Mouse (Mus musculus) liver, postnatal 0 days (tissue): ENCODE measurements around the gene Irf2bp1. TPM values are rescaled to one million over a fixed set of nuclear protein-coding genes. Genes with fewer than 3 reads are reported as not detected.

Experiments used
- ATAC-seq: fragments of 200-750 bp; cut with Nextera tagmentation; 2 replicates; pipeline ENCODE4 v1.8.0; 2017; ENCODE audit warnings: mild to moderate bottlenecking, moderate library complexity
- DNase-seq: peaks from one replicate; pipeline ENCODE4 v3.0.0-alpha.2; 2016
- H3K27ac ChIP-seq: fragments of 300-500 bp; sonication (generic); 2 replicates; pipeline ENCODE4 v1.5.1; 2014; ENCODE audit warnings: antibody characterized with exemption, moderate library complexity, mild to moderate bottlenecking, low read depth
- H3K27me3 ChIP-seq: fragments of 300-500 bp; sonication (generic); 2 replicates; pipeline ENCODE4 v1.6.1; 2014; ENCODE audit warnings: low read length, control low read depth, mixed read lengths; ENCODE audit not compliant: insufficient read depth
- H3K36me3 ChIP-seq: fragments of 300-500 bp; sonication (generic); replicated peaks from 2 replicates; pipeline ENCODE4 v1.6.1; 2014; ENCODE audit warnings: mild to moderate bottlenecking, control low read depth, low read length, moderate library complexity, mixed read lengths; ENCODE audit not compliant: insufficient read depth
- H3K4me1 ChIP-seq: fragments of 300-500 bp; sonication (generic); 2 replicates; pipeline ENCODE4 v1.6.1; 2014; ENCODE audit warnings: antibody characterized with exemption, mild to moderate bottlenecking, control low read depth; ENCODE audit not compliant: insufficient read depth
- H3K4me2 ChIP-seq: fragments of 300-500 bp; sonication (generic); 2 replicates; pipeline ENCODE4 v1.6.1; 2014; ENCODE audit warnings: low read depth, mild to moderate bottlenecking, low read length, moderate library complexity, mixed read lengths
- H3K4me3 ChIP-seq: fragments of 300-500 bp; sonication (generic); 2 replicates; pipeline ENCODE4 v1.5.1; 2014; ENCODE audit warnings: low read depth, low read length
- H3K9ac ChIP-seq: fragments of 300-500 bp; sonication (generic); replicated peaks from 2 replicates; pipeline ENCODE4 v1.6.1; 2014; ENCODE audit warnings: mild to moderate bottlenecking, moderate library complexity
- H3K9me3 ChIP-seq: fragments of 300-500 bp; sonication (generic); 2 replicates; pipeline ENCODE4 v1.6.1; 2016; ENCODE audit warnings: mild to moderate bottlenecking, control low read depth, low read length, mixed read lengths
- CTCF ChIP-seq: sonication (generic); IDR thresholded peaks from 2 replicates; pipeline ENCODE4 v1.5.1; 2016; ENCODE audit warnings: antibody characterized with exemption, low read depth
- EP300 ChIP-seq: IDR thresholded peaks from 2 replicates; pipeline ENCODE4 v1.6.1; 2016; ENCODE audit warnings: antibody characterized with exemption, low read depth, mild to moderate bottlenecking
- WGBS: fragments of 180-500 bp; shearing (Covaris S2); extraction: QIAGEN DNeasy Blood & Tissue Kit; methylation state at CpG from one replicate; pipeline ENCODE4 v1.1.7; 2014; ENCODE audit not compliant: insufficient replicate concordance; 5-methylcytosine and 5-hydroxymethylcytosine counted together
- polyA plus RNA-seq: library from polyadenylated mRNA; unstranded; fragments of >200 nt; fragmentation: Nextera tagmentation; extraction: Ambion mirVana; gene quantifications from 2 replicates; pipeline ENCODE4 v1.2.1, GENCODE M21; 2015

Irf2bp1 gene
- polyA plus RNA-seq, 1 experiment from 2014 or later: 6.3 TPM

DNA sequence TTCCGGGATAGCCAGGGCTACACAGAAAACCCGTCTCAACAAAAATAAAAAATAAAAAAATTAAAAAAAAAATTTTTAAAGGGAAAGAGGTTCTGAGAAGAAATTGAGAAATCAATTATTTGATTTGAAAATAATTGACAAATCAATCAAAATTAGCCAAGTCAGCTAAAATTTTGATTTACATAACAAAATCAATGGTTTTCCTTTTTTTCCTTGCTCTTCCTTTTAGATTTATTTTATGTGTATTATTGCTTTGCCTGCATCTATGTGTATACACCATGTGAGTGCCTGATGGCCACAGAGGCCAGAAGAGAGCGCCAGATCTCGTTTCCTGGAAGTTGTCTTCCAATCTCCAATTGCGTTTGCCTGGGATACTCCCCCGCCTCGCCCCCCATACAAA lies 14.1 kb downstream of the Irf2bp1 start:
- Histone ChIP-seq H3K9ac (no peak overlapping the region), H3K4me3 (no peak overlapping the region), H3K36me3 (peaks cover 3% of the 10 kb centered on the region; the same call in 1 of the 2 replicates), H3K27me3 (peaks cover 6% of the 10 kb centered on the region), H3K4me1 (peaks cover 8% of the 10 kb centered on the region), H3K9me3 (no peaks in the 10 kb centered on the region), H3K27ac (no peak overlapping the region), H3K4me2 (no peak overlapping the region)
- TF ChIP-seq CTCF (no peak), EP300 (no peak)
- ATAC-seq (no peak), DNase-seq (no peak)
- 83% methylated on average over 7 of the region's 7 CpGs for WGBS

DNA sequence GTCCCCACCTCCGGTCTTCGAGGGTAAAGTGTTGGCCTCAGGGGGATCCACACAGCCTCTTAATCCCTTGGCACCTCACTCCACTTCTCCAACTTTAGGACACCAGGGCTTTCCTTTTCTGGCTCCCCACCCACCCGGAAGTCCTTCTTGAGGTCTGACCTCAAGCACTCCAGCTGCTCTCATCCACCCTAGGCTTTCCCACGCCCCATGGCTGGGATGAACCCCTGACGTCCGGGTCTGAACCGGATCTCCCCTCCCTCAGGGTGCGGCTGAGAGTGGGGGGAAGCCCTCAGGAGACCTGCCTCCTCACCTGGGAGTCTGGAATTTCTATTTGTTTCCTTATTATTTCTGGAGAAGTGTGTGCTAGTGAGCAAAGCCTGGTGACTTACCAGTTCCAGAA lies 17.2 kb downstream of the Irf2bp1 start:
- Histone ChIP-seq H3K4me3 (peak overlapping the region; percentile 100), H3K4me1 (peaks cover 12% of the 10 kb centered on the region), H3K9me3 (no peaks in the 10 kb centered on the region), H3K9ac (0 out of 2 replicates have a peak overlapping the region, but pooled peaks have one; percentile 5), H3K27me3 (peaks cover 16% of the 10 kb centered on the region), H3K36me3 (no peaks in the 10 kb centered on the region), H3K4me2 (peak overlapping the region; percentile 62), H3K27ac (peak overlapping the region; percentile 17; the same call in 1 of the 2 replicates)
- no peak for TF ChIP-seq EP300
- TF ChIP-seq CTCF: no peak
- no peak for DNase-seq
- no peak for ATAC-seq
- WGBS: 7% methylated on average over 8 of the region's 8 CpGs

DNA sequence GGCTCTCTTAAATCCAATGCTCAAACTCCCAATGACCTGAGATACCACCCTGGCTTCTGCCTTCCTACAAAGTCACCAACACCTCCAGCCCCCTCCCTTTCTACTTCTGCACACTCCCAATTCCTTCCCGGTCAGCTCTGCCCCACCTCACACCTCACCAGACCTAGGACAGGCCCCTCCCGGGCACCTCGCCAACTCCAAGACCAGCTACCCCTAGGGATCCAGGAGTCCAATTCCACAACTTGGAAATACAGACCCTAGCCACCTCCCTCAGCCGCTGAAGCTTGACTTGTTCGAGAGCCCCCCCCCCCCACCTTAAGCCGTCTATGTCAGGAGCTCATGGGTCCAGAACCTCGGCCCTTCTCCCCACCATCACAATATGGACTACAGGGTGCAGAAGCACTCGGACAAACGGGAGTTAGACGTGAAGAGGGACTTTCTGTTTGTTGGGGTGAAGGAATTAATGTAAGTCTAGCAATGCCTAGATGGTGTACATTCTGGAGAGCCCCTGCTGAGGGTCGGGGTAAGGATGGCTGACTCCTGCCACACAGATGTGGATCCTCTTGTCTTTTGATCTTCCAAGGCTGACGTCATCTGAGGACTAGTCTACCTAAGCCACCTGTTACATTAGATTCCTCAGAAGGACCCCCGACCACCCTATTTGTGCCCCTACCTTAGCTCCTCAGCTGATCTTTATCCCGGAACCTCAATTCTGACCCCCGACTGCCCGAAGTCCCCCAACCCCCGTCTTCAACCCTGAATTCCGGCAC lies 18.5 kb downstream of the Irf2bp1 start:
- no peak for DNase-seq
- Histone ChIP-seq H3K36me3 (no peaks in the 10 kb centered on the region), H3K9me3 (no peaks in the 10 kb centered on the region), H3K4me3 (peak overlapping the region; percentile 100), H3K4me2 (peak overlapping the region; percentile 62), H3K27me3 (peaks cover 16% of the 10 kb centered on the region), H3K4me1 (peaks cover 19% of the 10 kb centered on the region), H3K27ac (peak overlapping the region; percentile 67), H3K9ac (peak overlapping the region; percentile 70)
- WGBS: 48% methylated on average over 18 of the region's 18 CpGs
- TF ChIP-seq CTCF (no peak), EP300 (no peak)
- ATAC-seq: no peak

DNA sequence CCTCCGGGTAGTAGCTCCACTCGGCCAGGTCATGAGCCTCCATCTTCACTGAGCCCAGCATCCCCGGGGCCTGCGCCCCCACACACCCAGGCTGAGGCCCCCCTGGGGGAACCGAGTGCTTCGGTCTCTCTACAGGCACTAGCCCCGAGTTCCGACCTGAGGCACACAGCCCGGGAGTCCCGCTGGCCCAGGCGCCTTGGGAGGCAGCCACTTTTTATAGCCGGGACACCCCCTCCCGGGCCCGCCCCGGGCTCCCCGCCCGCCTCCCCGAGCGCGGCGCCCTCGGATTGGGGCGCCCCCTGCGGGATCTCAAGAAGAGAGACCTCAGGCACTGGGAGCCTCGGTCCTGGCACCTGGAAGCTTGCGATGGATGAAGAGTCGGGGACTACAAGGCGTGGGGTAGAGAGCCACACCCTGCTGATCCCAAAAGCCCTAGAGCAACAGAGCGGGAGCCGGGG lies 19.5 kb downstream of the Irf2bp1 start, which contains the start of gene Foxa3:
Foxa3 (minus strand) TSS at position 182 of the 458 bp plus-strand sequence.
- WGBS: 2% methylated on average over 29 of the region's 30 CpGs
- TF ChIP-seq CTCF (peak; percentile 64), EP300 (no peak; the same call in 1 of the 2 replicates)
- peak within 1 kb of the TSS; percentile 97 for H3K9ac ChIP-seq
- ATAC-seq (peak; percentile 65), DNase-seq (peak; percentile 83)
- peaks cover 24% of the 10 kb centered on the region for H3K4me1 ChIP-seq
- no peaks in the 10 kb centered on the region for H3K36me3 ChIP-seq
- no peaks in the 10 kb centered on the region for H3K9me3 ChIP-seq
- H3K4me2 ChIP-seq: peak within 1 kb of the TSS; percentile 98
- peak within 1 kb of the TSS; percentile 87 for H3K27ac ChIP-seq
- peaks cover 16% of the 10 kb centered on the region for H3K27me3 ChIP-seq
- peak within 1 kb of the TSS; percentile 100 for H3K4me3 ChIP-seq

GRCm38 (mm10) chr7:19024096-19024506 lies 20.3 kb downstream of the Irf2bp1 start, which contains the start of gene Sympk:
TSS of gene Sympk (plus strand) at chr7:19024377.
- Histone ChIP-seq H3K4me3 (peak within 1 kb of the TSS; percentile 100), H3K27ac (peak within 1 kb of the TSS; percentile 87), H3K4me2 (peak within 1 kb of the TSS; percentile 98), H3K9me3 (no peaks in the 10 kb centered on the region), H3K27me3 (peaks cover 16% of the 10 kb centered on the region), H3K4me1 (peaks cover 24% of the 10 kb centered on the region), H3K36me3 (peaks cover 4% of the 10 kb centered on the region; the same call in 1 of the 2 replicates), H3K9ac (peak within 1 kb of the TSS; percentile 97)
- peak; percentile 96 for DNase-seq
- no peak for TF ChIP-seq CTCF
- no peak; the same call in 1 of the 2 replicates for TF ChIP-seq EP300
- under 1% methylated on average over 34 of the region's 50 CpGs for WGBS
- peak; percentile 91 for ATAC-seq

- Histone ChIP-seq H3K27me3 (peaks cover 16% of the 10 kb centered on the region), H3K4me3 (peak overlapping the region; percentile 100), H3K36me3 (peaks cover 10% of the 10 kb centered on the region), H3K9ac (peak overlapping the region; percentile 97), H3K9me3 (no peaks in the 10 kb centered on the region), H3K4me1 (peaks cover 24% of the 10 kb centered on the region), H3K27ac (peak overlapping the region; percentile 87), H3K4me2 (peak overlapping the region; percentile 98)
- 3% methylated on average over 32 of the region's 36 CpGs for WGBS
- ATAC-seq: peak; percentile 43
- no peak for TF ChIP-seq EP300
- no peak for TF ChIP-seq CTCF
- DNase-seq: peak; percentile 57
These were observed 20.9 kb downstream of the Irf2bp1 start for GRCm38 (mm10) chr7:19024581-19025255.
